Mouse (Mus musculus): ENCODE measurements around the gene Sv2c.

Gene Sv2c

GRCm38 (mm10) chr13:95941861-95942260 lies 190.5 kb downstream of the Sv2c start:
- no peak for DNase-seq

DNA sequence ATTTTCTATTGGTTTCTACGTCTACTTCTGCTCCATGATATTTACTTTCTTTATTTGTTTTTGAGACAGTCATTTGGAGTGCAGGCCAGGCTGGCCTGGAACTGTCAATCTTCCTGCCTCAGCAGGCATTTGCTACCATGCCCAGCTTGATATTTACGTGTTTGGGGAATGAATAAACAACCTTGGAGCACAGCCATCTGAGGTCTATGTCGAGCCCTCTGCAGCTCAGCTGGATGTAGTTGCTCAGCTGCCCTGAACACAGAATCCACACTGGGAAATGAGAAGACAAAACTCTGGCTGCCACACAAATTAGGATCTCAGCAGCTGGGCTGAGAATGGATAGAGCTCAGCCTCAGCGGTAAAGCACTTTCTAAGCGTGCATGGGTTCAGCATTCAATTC lies 191.6 kb downstream of the Sv2c start:
- no peak for DNase-seq

GRCm38 (mm10) chr13:95924201-95924621 lies 208.2 kb downstream of the Sv2c start:
- DNase-seq, result no peak

GRCm38 (mm10) chr13:95922626-95923025 lies 209.8 kb downstream of the Sv2c start:
- no peak for DNase-seq

DNA sequence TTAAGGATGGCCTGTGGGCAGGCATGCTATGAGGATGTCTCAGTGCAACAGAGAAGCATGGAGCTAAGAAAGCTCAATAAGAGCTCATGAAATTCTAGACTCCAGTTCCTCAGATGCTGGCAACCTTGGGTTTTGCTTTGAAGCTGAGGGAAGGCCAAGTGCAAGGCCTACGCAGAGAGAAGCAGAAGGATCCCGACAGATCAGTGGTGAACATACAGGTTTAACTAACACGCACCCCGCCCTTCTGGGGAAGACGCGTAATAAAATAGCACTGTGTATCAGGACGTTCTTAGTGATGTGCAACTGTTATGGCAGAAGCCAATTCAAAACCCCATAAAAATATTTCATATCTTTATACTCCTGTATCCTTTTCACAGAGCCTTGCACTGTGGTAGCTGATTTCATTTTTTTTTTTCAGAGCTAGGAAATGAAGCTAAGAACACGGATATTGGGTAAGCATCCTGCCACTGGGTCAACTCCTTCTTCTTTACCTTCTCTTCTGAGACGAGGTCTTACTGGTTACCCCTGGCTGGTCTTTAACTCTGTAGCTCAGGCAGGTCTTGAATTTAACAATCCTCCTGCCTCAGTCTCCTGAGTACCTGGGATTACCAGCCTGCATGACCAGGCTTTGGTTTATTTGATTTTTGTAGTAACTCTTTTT lies 213.6 kb downstream of the Sv2c start:
- no peak for DNase-seq

DNA sequence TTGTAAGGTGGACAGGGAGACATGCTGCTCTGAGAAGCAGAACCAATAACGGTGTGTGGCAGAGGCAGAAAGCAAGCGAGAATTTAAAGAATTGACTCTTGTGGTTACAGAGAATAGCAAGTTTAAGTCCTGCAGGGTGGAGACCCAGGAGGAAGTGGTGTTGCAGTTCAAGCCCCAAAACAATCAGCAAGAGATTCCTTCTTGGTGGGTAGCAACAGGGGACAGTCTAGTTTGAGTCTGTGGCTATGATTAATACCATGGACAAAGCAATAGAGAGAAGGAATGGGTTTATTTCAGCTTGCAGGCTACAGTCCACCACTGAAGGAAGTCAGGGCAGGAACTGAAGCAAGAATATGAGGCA lies 219.4 kb downstream of the Sv2c start:
- no peak for DNase-seq

- DNase-seq, result peak; percentile 89 to 96
Measured at GRCm38 (mm10) chr13:95912157-95913045, 220.0 kb downstream of the Sv2c start.

- DNase-seq, result no peak
Measured at GRCm38 (mm10) chr13:95910270-95910669, 222.1 kb downstream of the Sv2c start.

DNA sequence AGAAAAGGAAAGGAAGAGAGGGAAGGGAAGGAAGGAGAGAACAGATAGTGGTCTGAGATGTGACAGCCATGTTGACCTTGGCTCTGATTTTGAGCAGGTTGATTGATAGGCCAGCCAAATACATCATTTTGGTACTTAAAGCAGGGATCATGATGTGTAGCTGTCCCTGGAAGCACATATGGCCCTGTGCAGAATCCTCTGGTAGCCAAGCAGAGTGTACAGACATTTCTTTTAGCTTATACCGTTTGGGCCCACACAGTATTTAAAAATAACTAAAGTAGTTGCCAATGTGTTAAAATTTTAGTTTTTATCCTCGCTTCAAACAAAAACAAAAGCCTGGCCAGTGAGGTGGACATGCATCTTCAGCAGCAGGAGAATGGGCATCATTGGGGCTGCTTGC lies 223.1 kb downstream of the Sv2c start:
- DNase-seq, result no peak

Measured in cerebellum, postnatal 36 days (tissue).